21 mouse cellular contexts compared by ENCODE assay signal in the genomic region with DNA sequence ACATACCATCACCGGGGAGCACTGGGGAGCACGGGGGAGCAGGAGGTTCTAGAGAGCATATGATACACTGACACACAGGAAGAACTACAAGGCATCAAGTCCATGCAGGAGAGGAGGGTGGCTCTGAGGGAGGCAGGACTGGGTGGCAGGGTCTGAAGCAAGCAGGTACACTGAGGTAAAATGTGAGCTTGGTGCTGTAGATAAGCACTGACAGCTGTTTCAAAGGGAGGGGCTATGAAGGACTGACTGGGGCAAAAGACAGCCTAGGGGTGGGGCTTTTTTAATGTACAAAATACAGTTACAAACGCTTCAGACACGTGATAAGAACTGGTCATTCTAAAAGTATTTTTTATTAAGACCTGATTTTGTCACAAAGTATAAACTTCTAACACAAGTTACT.
"Had no signal": no experiment of that assay in that cellular context is flagged by ENCODE, and none has a peak within 500 bp of the region (broad histone marks: within the 10 kb centered on the region; RNA-seq: fewer than 3 reads in every experiment).

No protein-coding gene starts in this region.

- ATAC-seq: inflammation-experienced regulatory T-cells, adult 6 months; intestine, embryonic 16.5 days; lung, postnatal 0 days had no signal

- H3K27ac ChIP-seq: limb, embryonic 10.5 days; limb, embryonic 13.5 days; macrophage; neural tube, embryonic 12.5 days; neural tube, embryonic 15.5 days had no signal

- H3K4me1 ChIP-seq: neural tube, embryonic 12.5 days had no signal

- H3K9me3 ChIP-seq: limb, embryonic 10.5 days; limb, embryonic 13.5 days; megakaryocyte, embryonic 14.5 days; neural tube, embryonic 12.5 days; neural tube, embryonic 15.5 days had no signal

- H3K9ac ChIP-seq: limb, embryonic 13.5 days; lung, embryonic 14.5 days; neural tube, embryonic 12.5 days; neural tube, embryonic 15.5 days had no signal

- H3K27me3 ChIP-seq: limb, embryonic 13.5 days; megakaryocyte, embryonic 14.5 days; neural tube, embryonic 12.5 days; neural tube, embryonic 15.5 days had no signal

- DNase-seq: kidney, adult 18-20 months; kidney, adult 9 months; kidney, postnatal 14 days; kidney, postnatal 4 days; lung, embryonic 14.5 days; midbrain, embryonic 14.5 days; right cerebral cortex, adult 18-20 months; right cerebral cortex, postnatal 25 days; spleen, adult 18-20 months; thymus, adult 18-20 months; thymus, postnatal 36 days had no signal

- H3K4me3 ChIP-seq: limb, embryonic 10.5 days; limb, embryonic 13.5 days; megakaryocyte, embryonic 14.5 days; neural tube, embryonic 12.5 days; neural tube, embryonic 15.5 days had no signal

- H3K4me2 ChIP-seq: limb, embryonic 13.5 days; lung, embryonic 14.5 days; midbrain, embryonic 11.5 days; neural tube, embryonic 12.5 days; neural tube, embryonic 15.5 days had no signal
